Comparison of ENCODE assay signal across 21 mouse cellular contexts in genomic region chr17:88202214-88202613, GRCm38 (mm10).
"Had no signal": no experiment of that assay in that cellular context is flagged by ENCODE, and none has a peak within 500 bp of the region (broad histone marks: within the 10 kb centered on the region; RNA-seq: fewer than 3 reads in every experiment).

No protein-coding gene starts in this region.

- ATAC-seq: hindbrain, embryonic 16.5 days; inflammation-experienced regulatory T-cells, adult 6 months; intestine, embryonic 15.5 days; intestine, postnatal 0 days; liver, embryonic 12.5 days had no signal

- H3K9ac ChIP-seq: heart, embryonic 12.5 days; hindbrain, embryonic 12.5 days; hindbrain, embryonic 14.5 days; intestine, embryonic 15.5 days; limb, embryonic 13.5 days; liver, embryonic 12.5 days; liver, embryonic 14.5 days had no signal

- H3K36me3 ChIP-seq: heart, embryonic 12.5 days; hindbrain, embryonic 10.5 days; hindbrain, embryonic 12.5 days; intestine, embryonic 15.5 days; limb, embryonic 13.5 days; liver, embryonic 12.5 days had no signal

- H3K27ac ChIP-seq: heart, adult 2 months; hindbrain, embryonic 10.5 days; hindbrain, embryonic 12.5 days; hindbrain, embryonic 14.5 days; intestine, embryonic 15.5 days; layer of hippocampus, adult 2 months; left cerebral cortex, adult 2 months; limb, embryonic 13.5 days; liver, embryonic 12.5 days; liver, embryonic 14.5 days had no signal

- H3K4me1 ChIP-seq: heart, embryonic 12.5 days; hindbrain, embryonic 10.5 days; hindbrain, embryonic 12.5 days; intestine, embryonic 15.5 days; limb, embryonic 13.5 days; liver, embryonic 12.5 days had no signal

- H3K27me3 ChIP-seq: heart, embryonic 12.5 days; hindbrain, embryonic 12.5 days; intestine, embryonic 15.5 days; limb, embryonic 13.5 days; liver, embryonic 12.5 days had no signal

- H3K9me3 ChIP-seq: heart, embryonic 12.5 days; hindbrain, embryonic 10.5 days; hindbrain, embryonic 12.5 days; intestine, embryonic 15.5 days; limb, embryonic 13.5 days; liver, embryonic 12.5 days had no signal

- H3K4me3 ChIP-seq: heart, adult 2 months; heart, embryonic 12.5 days; hindbrain, embryonic 10.5 days; hindbrain, embryonic 12.5 days; intestine, embryonic 15.5 days; layer of hippocampus, adult 2 months; left cerebral cortex, adult 2 months; limb, embryonic 13.5 days; liver, embryonic 12.5 days had no signal

- DNase-seq: gastrocnemius, postnatal 36 days; heart, adult 2 months; heart, postnatal 4 days; kidney, adult 18-20 months; kidney, adult 8-10 months; kidney, postnatal 10 days; kidney, postnatal 25 days; kidney, postnatal 4 days had no signal

- H3K4me2 ChIP-seq: heart, embryonic 12.5 days; hindbrain, embryonic 12.5 days; hindbrain, embryonic 14.5 days; intestine, embryonic 15.5 days; limb, embryonic 13.5 days; liver, embryonic 12.5 days had no signal
